Mouse (Mus musculus): ENCODE data around the gene Atxn1. TPM values are rescaled to one million over a fixed set of nuclear protein-coding genes. Genes with fewer than 3 reads are reported as not detected.

Gene Atxn1
- polyA plus RNA-seq, 1 experiment = 59.3 TPM

DNA sequence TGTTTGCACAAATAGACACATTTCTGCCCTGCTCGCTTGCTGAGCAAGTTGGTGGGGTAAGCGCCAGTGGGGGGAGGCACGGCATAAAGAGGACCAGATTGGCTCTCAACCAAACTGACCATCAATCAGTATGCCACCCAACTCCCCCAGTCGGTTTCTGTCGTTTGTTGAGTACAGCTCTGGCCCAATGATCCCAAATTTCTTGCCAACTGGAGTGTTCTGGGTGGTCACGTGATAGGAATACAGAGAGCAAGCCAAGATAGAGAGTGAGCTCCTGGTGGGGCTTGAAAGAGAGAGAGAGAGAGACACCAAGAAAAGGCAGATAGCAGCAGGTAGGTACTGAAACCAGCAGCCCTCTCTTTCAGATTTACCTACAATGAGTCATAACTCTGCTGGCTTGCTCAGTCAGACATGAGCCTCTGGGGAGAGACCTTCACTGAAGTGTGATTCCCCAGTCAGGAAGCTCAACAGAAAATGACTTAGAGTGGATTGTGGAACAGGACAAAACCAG lies 57.6 kb downstream of the Atxn1 start:
- H3K27ac ChIP-seq (ENCODE audit: insufficient read depth, low read length) = peak overlapping the region; percentile 10; the same call in 1 of the 2 replicates
- TF ChIP-seq CTCF (IDR thresholded peaks at IDR 0.05; ENCODE audit: borderline replicate concordance, insufficient read depth, low read length) (no peak), POLR2A (IDR thresholded peaks at IDR 0.05; ENCODE audit: low read depth, low read length) (no peak)
- peaks cover 23% of the 10 kb centered on the region for H3K4me1 ChIP-seq (ENCODE audit: control insufficient read depth, insufficient read depth, low read length)
- H3K4me3 ChIP-seq (ENCODE audit: insufficient read depth, low read length) = no peak overlapping the region

- Histone ChIP-seq H3K4me1 (ENCODE audit: control insufficient read depth, insufficient read depth, low read length) (peaks cover 20% of the 10 kb centered on the region), H3K27ac (ENCODE audit: insufficient read depth, low read length) (no peak overlapping the region), H3K4me3 (ENCODE audit: insufficient read depth, low read length) (no peak overlapping the region)
- TF ChIP-seq CTCF (IDR thresholded peaks at IDR 0.05; ENCODE audit: borderline replicate concordance, insufficient read depth, low read length) (no peak), POLR2A (IDR thresholded peaks at IDR 0.05; ENCODE audit: low read depth, low read length) (no peak)
Observed at GRCm38 (mm10) chr13:45906438-45907166, 58.2 kb downstream of the Atxn1 start.

GRCm38 (mm10) chr13:45904955-45905354 lies 59.9 kb downstream of the Atxn1 start:
- H3K27ac ChIP-seq (ENCODE audit: insufficient read depth, low read length) = no peak overlapping the region
- no peak overlapping the region for H3K4me3 ChIP-seq (ENCODE audit: insufficient read depth, low read length)
- TF ChIP-seq CTCF (IDR thresholded peaks at IDR 0.05; ENCODE audit: borderline replicate concordance, insufficient read depth, low read length) (no peak), POLR2A (IDR thresholded peaks at IDR 0.05; ENCODE audit: low read depth, low read length) (no peak)
- H3K4me1 ChIP-seq (ENCODE audit: control insufficient read depth, insufficient read depth, low read length) = peaks cover 20% of the 10 kb centered on the region

- no peak overlapping the region for H3K4me3 ChIP-seq (ENCODE audit: insufficient read depth, low read length)
- H3K27ac ChIP-seq (ENCODE audit: insufficient read depth, low read length) = no peak overlapping the region
- peaks cover 20% of the 10 kb centered on the region for H3K4me1 ChIP-seq (ENCODE audit: control insufficient read depth, insufficient read depth, low read length)
- TF ChIP-seq POLR2A (IDR thresholded peaks at IDR 0.05; ENCODE audit: low read depth, low read length) = no peak
- TF ChIP-seq CTCF (IDR thresholded peaks at IDR 0.05; ENCODE audit: borderline replicate concordance, insufficient read depth, low read length) = no peak
Observed at GRCm38 (mm10) chr13:45904456-45904855, 60.4 kb downstream of the Atxn1 start.

- no peak for TF ChIP-seq POLR2A (IDR thresholded peaks at IDR 0.05; ENCODE audit: low read depth, low read length)
- TF ChIP-seq CTCF (IDR thresholded peaks at IDR 0.05; ENCODE audit: borderline replicate concordance, insufficient read depth, low read length) = no peak
- Histone ChIP-seq H3K4me3 (ENCODE audit: insufficient read depth, low read length) (no peak overlapping the region), H3K4me1 (ENCODE audit: control insufficient read depth, insufficient read depth, low read length) (peaks cover 20% of the 10 kb centered on the region), H3K27ac (ENCODE audit: insufficient read depth, low read length) (no peak overlapping the region)
Observed at GRCm38 (mm10) chr13:45903519-45904274, 61.1 kb downstream of the Atxn1 start.

- Histone ChIP-seq H3K4me3 (ENCODE audit: insufficient read depth, low read length) (no peak overlapping the region), H3K27ac (ENCODE audit: insufficient read depth, low read length) (no peak overlapping the region)
- TF ChIP-seq CTCF (IDR thresholded peaks at IDR 0.05; ENCODE audit: borderline replicate concordance, insufficient read depth, low read length) (no peak), POLR2A (IDR thresholded peaks at IDR 0.05; ENCODE audit: low read depth, low read length) (no peak)
Observed at GRCm38 (mm10) chr13:45902457-45902856, 62.4 kb downstream of the Atxn1 start.

DNA sequence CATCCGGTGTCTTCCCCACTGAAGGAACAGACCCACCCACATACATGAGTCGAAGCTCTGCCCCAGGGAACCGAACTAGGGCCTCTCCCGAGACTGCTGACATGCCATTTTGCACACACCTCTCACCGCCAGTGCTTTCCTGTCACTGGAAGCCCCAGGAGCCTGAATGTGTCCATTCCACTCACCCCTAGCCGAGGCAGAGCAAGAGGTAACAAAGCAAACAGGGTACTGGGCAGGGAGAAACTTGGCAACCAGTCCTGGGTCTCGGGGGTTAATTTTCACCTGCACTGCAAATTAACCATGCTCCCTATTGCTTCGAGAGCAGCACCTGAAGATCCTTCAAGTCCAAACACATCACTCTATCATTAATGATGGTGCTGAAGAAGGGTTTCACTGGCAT lies 64.0 kb downstream of the Atxn1 start:
- no peak overlapping the region for H3K4me3 ChIP-seq (ENCODE audit: insufficient read depth, low read length)
- no peak overlapping the region for H3K27ac ChIP-seq (ENCODE audit: insufficient read depth, low read length)
- no peaks in the 10 kb centered on the region for H3K4me1 ChIP-seq (ENCODE audit: control insufficient read depth, insufficient read depth, low read length)
- no peak for TF ChIP-seq POLR2A (IDR thresholded peaks at IDR 0.05; ENCODE audit: low read depth, low read length)
- no peak for TF ChIP-seq CTCF (IDR thresholded peaks at IDR 0.05; ENCODE audit: borderline replicate concordance, insufficient read depth, low read length)

More at GRCm38 (mm10) chr13:45902457-45902856, 62.4 kb downstream of the Atxn1 start:
- peaks cover 9% of the 10 kb centered on the region for H3K4me1 ChIP-seq (ENCODE audit: control insufficient read depth, insufficient read depth, low read length)

DNA sequence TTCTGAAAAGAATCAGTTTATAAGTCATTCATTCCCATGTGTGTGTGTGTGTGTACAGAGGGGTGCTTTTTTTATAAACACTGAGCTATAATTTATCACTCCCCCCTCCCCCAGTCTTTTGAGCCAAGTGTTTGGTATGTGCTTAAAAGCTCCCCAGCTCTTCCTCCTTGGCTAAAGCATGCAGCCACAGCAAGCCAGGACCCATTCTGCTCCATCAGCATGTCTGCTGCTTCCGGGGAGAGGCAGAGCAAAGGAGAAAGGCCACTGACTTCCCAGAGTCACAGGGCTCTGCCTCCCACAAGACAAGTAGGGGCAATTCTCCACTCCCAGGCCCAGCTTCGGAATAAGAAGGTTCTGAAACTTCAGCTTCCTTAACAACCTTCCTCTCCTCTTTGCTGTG lies 67.2 kb downstream of the Atxn1 start:
- no peak for TF ChIP-seq CTCF (IDR thresholded peaks at IDR 0.05; ENCODE audit: borderline replicate concordance, insufficient read depth, low read length)
- TF ChIP-seq POLR2A (IDR thresholded peaks at IDR 0.05; ENCODE audit: low read depth, low read length) = no peak
- Histone ChIP-seq H3K4me1 (ENCODE audit: control insufficient read depth, insufficient read depth, low read length) (peaks cover 2% of the 10 kb centered on the region; the same call in 1 of the 2 replicates), H3K4me3 (ENCODE audit: insufficient read depth, low read length) (no peak overlapping the region), H3K27ac (ENCODE audit: insufficient read depth, low read length) (peak overlapping the region; percentile 15; the same call in 1 of the 2 replicates)

DNA sequence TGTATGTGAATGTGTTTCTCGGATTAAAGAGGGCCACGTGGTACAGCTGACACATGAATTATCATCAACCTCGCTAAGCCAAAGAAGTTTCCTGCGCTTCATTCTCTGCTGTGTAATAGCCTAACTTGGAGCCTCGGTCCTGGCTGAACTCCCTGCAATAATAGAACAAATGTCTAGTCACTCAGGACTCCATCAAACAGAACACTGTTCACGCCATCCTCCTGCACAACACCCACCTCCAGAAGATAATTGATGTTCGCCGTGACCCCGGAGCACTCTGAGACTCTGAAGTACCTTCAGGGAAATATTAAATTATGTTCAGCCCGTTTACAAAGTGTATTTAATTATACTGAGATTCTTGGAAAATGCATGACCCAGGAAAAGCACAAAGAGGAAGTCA lies 70.0 kb downstream of the Atxn1 start:
- no peak overlapping the region for H3K27ac ChIP-seq (ENCODE audit: insufficient read depth, low read length)
- H3K4me3 ChIP-seq (ENCODE audit: insufficient read depth, low read length) = no peak overlapping the region
- TF ChIP-seq CTCF (IDR thresholded peaks at IDR 0.05; ENCODE audit: borderline replicate concordance, insufficient read depth, low read length) (no peak), POLR2A (IDR thresholded peaks at IDR 0.05; ENCODE audit: low read depth, low read length) (no peak)
- peaks cover 2% of the 10 kb centered on the region; the same call in 1 of the 2 replicates for H3K4me1 ChIP-seq (ENCODE audit: control insufficient read depth, insufficient read depth, low read length)
